Mouse (Mus musculus): ENCODE results near the gene Espn.

The Espn gene

GRCm38 (mm10) chr4:152095937-152096910 is 55.9 kb downstream of the Espn start:
- peak; percentile 61 to 84 for DNase-seq

GRCm38 (mm10) chr4:152094233-152094632 is 57.9 kb downstream of the Espn start:
- DNase-seq, result no peak

- DNase-seq, result no peak
Measured at GRCm38 (mm10) chr4:152092751-152093293, 59.3 kb downstream of the Espn start.

GRCm38 (mm10) chr4:152090191-152090590 is 62.0 kb downstream of the Espn start:
- DNase-seq, result no peak

GRCm38 (mm10) chr4:152088556-152089120 is 63.5 kb downstream of the Espn start:
- no peak for DNase-seq

- DNase-seq, result no peak
Measured at GRCm38 (mm10) chr4:152088133-152088532, 64.0 kb downstream of the Espn start.

GRCm38 (mm10) chr4:152087211-152088081 is 64.7 kb downstream of the Espn start:
- no peak for DNase-seq

- peak in 1 of 2 experiments; percentile 40 for DNase-seq
Measured at GRCm38 (mm10) chr4:152086505-152087210, 65.5 kb downstream of the Espn start.

- peak in 1 of 2 experiments; percentile 1 for DNase-seq
Measured at GRCm38 (mm10) chr4:152084616-152085015, 67.6 kb downstream of the Espn start.

- DNase-seq, result no peak
Measured at GRCm38 (mm10) chr4:152083611-152084220, 68.5 kb downstream of the Espn start.

GRCm38 (mm10) chr4:152079931-152080330 is 72.2 kb downstream of the Espn start:
- DNase-seq, result no peak

- no peak for DNase-seq
Measured at GRCm38 (mm10) chr4:152079261-152079660, 72.9 kb downstream of the Espn start.

- DNase-seq, result no peak
Measured at GRCm38 (mm10) chr4:152078105-152078530, 74.1 kb downstream of the Espn start.

- no peak for DNase-seq
Measured at GRCm38 (mm10) chr4:152077191-152077590, 75.0 kb downstream of the Espn start.

- no peak for DNase-seq
Measured at GRCm38 (mm10) chr4:152074548-152074947, 77.6 kb downstream of the Espn start.

- no peak for DNase-seq
Measured at GRCm38 (mm10) chr4:152073715-152074114, 78.5 kb downstream of the Espn start.

- DNase-seq, result no peak
Measured at GRCm38 (mm10) chr4:152072655-152073054, 79.5 kb downstream of the Espn start.

- DNase-seq, result no peak
Measured at GRCm38 (mm10) chr4:152072121-152072601, 80.0 kb downstream of the Espn start, which contains the start of gene Plekhg5. Plekhg5 (plus strand) TSS chr4:152072498.

- no peak for DNase-seq
Measured at GRCm38 (mm10) chr4:152070494-152071396, 81.4 kb downstream of the Espn start.

Data from spleen, adult 18-20 months (tissue).